Mouse (Mus musculus) CH12.LX (cell line): ENCODE results near the gene Btbd17. TPM values are rescaled to one million over a fixed set of nuclear protein-coding genes. Genes with fewer than 3 reads are reported as not detected.

Experiments
- DNase-seq: peaks from one replicate; pipeline ENCODE4 v3.0.0-alpha.2; 2013; ENCODE audit errors: extremely low read depth
- H3K27ac ChIP-seq: 2 replicates; pipeline ENCODE4 v1.5.1; 2012; ENCODE audit warnings: low read depth, mild to moderate bottlenecking, control low read depth, moderate library complexity; ENCODE audit not compliant: insufficient read depth
- H3K27me3 ChIP-seq: replicated peaks from 2 replicates; pipeline ENCODE3; 2012; ENCODE audit warnings: inconsistent platforms
- H3K36me3 ChIP-seq, 2 experiments: replicated peaks in 1 of 2; 2 replicates each; pipeline versions ENCODE3 to v1.6.1; 2012; ENCODE audit warnings: inconsistent platforms in 1 of 2, low read length in 1 of 2, mild to moderate bottlenecking in 1 of 2, mixed read lengths in 1 of 2, moderate library complexity in 1 of 2; ENCODE audit not compliant: control insufficient read depth in 1 of 2, insufficient read depth in 1 of 2
- H3K4me1 ChIP-seq, 2 experiments: 2 replicates each; pipeline ENCODE4 v1.6.1; 2012; ENCODE audit warnings: inconsistent platforms in 1 of 2, moderate library complexity in 1 of 2; ENCODE audit not compliant: insufficient read depth in 2 of 2, control insufficient read depth in 1 of 2
- H3K4me2 ChIP-seq: 2 replicates; pipeline ENCODE4 v1.6.1; 2012; ENCODE audit warnings: low read depth, mild to moderate bottlenecking, control low read depth; ENCODE audit not compliant: poor library complexity, insufficient read depth, severe bottlenecking
- H3K4me3 ChIP-seq, 3 experiments: fragments of 150-350 bp in 1 of 3; sonication (generic) in 1 of 3; replicated peaks in 1 of 3; 2 replicates each; pipeline versions ENCODE3 to v1.5.1; 2011 to 2012; ENCODE audit warnings: low read depth in 2 of 3, low read length in 2 of 3, mild to moderate bottlenecking in 2 of 3, moderate library complexity in 2 of 3, control low read depth in 1 of 3, improper control_type of control experiment in 1 of 3, inconsistent platforms in 1 of 3, mixed read lengths in 1 of 3; ENCODE audit not compliant: poor library complexity in 1 of 3
- H3K79me2 ChIP-seq: replicated peaks from 2 replicates; pipeline ENCODE4 v1.6.1; 2012; ENCODE audit warnings: mild to moderate bottlenecking, moderate library complexity; ENCODE audit not compliant: control insufficient read depth, poor library complexity, insufficient read depth, severe bottlenecking; ENCODE audit errors: extremely low read depth
- H3K9ac ChIP-seq: 2 replicates; pipeline ENCODE4 v1.6.1; 2012; ENCODE audit warnings: low read depth, mild to moderate bottlenecking, control low read depth, moderate library complexity; ENCODE audit not compliant: insufficient read depth
- H3K9me3 ChIP-seq: replicated peaks from 2 replicates; pipeline ENCODE3; 2012; ENCODE audit warnings: low read length, inconsistent platforms, mixed read lengths
- BHLHE40 ChIP-seq: IDR thresholded peaks from 2 replicates; pipeline ENCODE4 v1.6.1; 2011; ENCODE audit warnings: mild to moderate bottlenecking, low read depth, low read length, improper control_type of control experiment
- CHD1 ChIP-seq: IDR thresholded peaks from 2 replicates; pipeline ENCODE4 v1.6.1; 2012; ENCODE audit warnings: low read depth, low read length, improper control_type of control experiment, inconsistent platforms
- CHD2 ChIP-seq: IDR thresholded peaks from 2 replicates; pipeline ENCODE4 v1.6.1; 2011; ENCODE audit warnings: low read length, improper control_type of control experiment
- CTCF ChIP-seq, 2 experiments: IDR thresholded peaks in 1 of 2; conservative IDR thresholded peaks in 1 of 2; 2 replicates each; pipeline ENCODE4 v1.5.1; 2011 to 2012; ENCODE audit warnings: low read depth in 2 of 2, low read length in 2 of 2, improper control_type of control experiment in 1 of 2, inconsistent platforms in 1 of 2, mild to moderate bottlenecking in 1 of 2, moderate library complexity in 1 of 2
- E2F4 ChIP-seq: IDR thresholded peaks from 2 replicates; pipeline ENCODE4 v1.6.1; 2011; ENCODE audit warnings: low read depth, low read length, improper control_type of control experiment; ENCODE audit not compliant: insufficient replicate concordance
- ETS1 ChIP-seq: conservative IDR thresholded peaks from 2 replicates; pipeline ENCODE4 v1.6.1; 2012; ENCODE audit warnings: low read depth, mild to moderate bottlenecking, inconsistent platforms, low read length, improper control_type of control experiment, moderate library complexity
- GABPA ChIP-seq: IDR thresholded peaks from 2 replicates; pipeline ENCODE4 v1.6.1; 2012; ENCODE audit warnings: low read depth, low read length, improper control_type of control experiment, inconsistent platforms; ENCODE audit not compliant: insufficient replicate concordance
- HCFC1 ChIP-seq: IDR thresholded peaks from 2 replicates; pipeline ENCODE4 v1.6.1; 2012; ENCODE audit warnings: low read depth, mild to moderate bottlenecking, inconsistent platforms, low read length, improper control_type of control experiment
- JUN ChIP-seq: IDR thresholded peaks from 2 replicates; pipeline ENCODE4 v1.6.1; 2011; ENCODE audit warnings: low read depth, mild to moderate bottlenecking, low read length, improper control_type of control experiment, moderate library complexity; ENCODE audit not compliant: insufficient read depth
- KAT2A ChIP-seq: IDR thresholded peaks from 2 replicates; pipeline ENCODE4 v1.6.1; 2012; ENCODE audit warnings: low read length, improper control_type of control experiment, inconsistent platforms; ENCODE audit not compliant: insufficient replicate concordance
- MAX ChIP-seq: IDR thresholded peaks from 2 replicates; pipeline ENCODE4 v1.6.1; 2011; ENCODE audit warnings: low read length, improper control_type of control experiment
- MAZ ChIP-seq: IDR thresholded peaks from 2 replicates; pipeline ENCODE4 v1.6.1; 2012; ENCODE audit warnings: low read depth, mild to moderate bottlenecking, inconsistent platforms, low read length, improper control_type of control experiment, moderate library complexity
- MXI1 ChIP-seq: IDR thresholded peaks from 2 replicates; pipeline ENCODE4 v1.6.1; 2011; ENCODE audit warnings: mild to moderate bottlenecking, low read depth, low read length, improper control_type of control experiment
- NELFE ChIP-seq: IDR thresholded peaks from 2 replicates; pipeline ENCODE4 v1.6.1; 2011; ENCODE audit warnings: low read depth, low read length, improper control_type of control experiment
- NRF1 ChIP-seq: IDR thresholded peaks from 2 replicates; pipeline ENCODE4 v1.6.1; 2014; ENCODE audit warnings: low read depth, mild to moderate bottlenecking, inconsistent platforms, low read length, improper control_type of control experiment, moderate library complexity
- PAX5 ChIP-seq: IDR thresholded peaks from 2 replicates; pipeline ENCODE4 v1.6.1; 2012; ENCODE audit warnings: low read length, inconsistent platforms, mixed read lengths
- POLR2A ChIP-seq: IDR thresholded peaks from 2 replicates; pipeline ENCODE4 v1.6.1; 2011; ENCODE audit warnings: low read depth, mild to moderate bottlenecking, improper control_type of control experiment, low read length
- RAD21 ChIP-seq: IDR thresholded peaks from 2 replicates; pipeline ENCODE4 v1.6.1; 2011; ENCODE audit warnings: low read depth, mild to moderate bottlenecking, low read length, improper control_type of control experiment, moderate library complexity
- TBP ChIP-seq: conservative IDR thresholded peaks from 2 replicates; pipeline ENCODE4 v1.6.1; 2011; ENCODE audit warnings: low read depth, low read length, improper control_type of control experiment
- TCF12 ChIP-seq: IDR thresholded peaks from 2 replicates; pipeline ENCODE4 v1.6.1; 2014; ENCODE audit warnings: low read depth, mild to moderate bottlenecking, inconsistent platforms, low read length, improper control_type of control experiment
- UBTF ChIP-seq: IDR thresholded peaks from 2 replicates; pipeline ENCODE4 v1.6.1; 2012; ENCODE audit warnings: low read depth, mild to moderate bottlenecking, inconsistent platforms, low read length, improper control_type of control experiment, moderate library complexity
- USF1 ChIP-seq: IDR thresholded peaks from 2 replicates; pipeline ENCODE4 v1.6.1; 2014; ENCODE audit warnings: low read depth, mild to moderate bottlenecking, inconsistent platforms, low read length, improper control_type of control experiment
- USF2 ChIP-seq: conservative IDR thresholded peaks from 2 replicates; pipeline ENCODE4 v1.6.1; 2011; ENCODE audit warnings: low read depth, low read length, improper control_type of control experiment
- ZC3H11A ChIP-seq: IDR thresholded peaks from 2 replicates; pipeline ENCODE4 v1.6.1; 2012; ENCODE audit warnings: low read depth, mild to moderate bottlenecking, inconsistent platforms, low read length, improper control_type of control experiment
- ZNF384 ChIP-seq: IDR thresholded peaks from 2 replicates; pipeline ENCODE4 v1.6.1; 2012; ENCODE audit warnings: low read depth, low read length, improper control_type of control experiment, inconsistent platforms
- dilution Hi-C: fragments of 300-500 bp; cut with MboI; formaldehyde crosslinking; loops from 2 replicates; pipeline ENCODE4 v1.14.3; 2020; ENCODE audit warnings: low sequenced_read_pairs; ENCODE audit not compliant: extremely low pct_unique_long_range_greater_than_20kb, extremely low pct_ligation_motif_present
- in situ Hi-C: fragments of 300-500 bp; cut with MboI; formaldehyde crosslinking; loops from 3 replicates; pipeline ENCODE4 v1.14.3; 2019; ENCODE audit warnings: low sequenced_read_pairs, low pct_ligation_motif_present, low pct_unique_long_range_greater_than_20kb, mixed read lengths
- polyA plus RNA-seq: library from polyadenylated mRNA; unstranded; fragments of >175 nt; gene quantifications from 2 replicates; pipeline ENCODE4 v1.2.1, GENCODE M21; 2012; ENCODE audit warnings: low read depth; ENCODE audit not compliant: insufficient read length
- total RNA-seq, 2 experiments: library from RNA; depleted of rRNA; stranded (reverse); fragments of 300-350 nt in 1 of 2; fragments of >200 nt in 1 of 2; gene quantifications; 2 replicates each; pipeline ENCODE4 v1.2.3; 2012 to 2014

Gene Btbd17
- total and polyA plus RNA-seq, 3 experiments, result not detected

GRCm38 (mm10) chr11:114785892-114786291 lies 9.9 kb downstream of the Btbd17 start:
- in situ Hi-C loops, result no loop called here
- TF ChIP-seq CTCF (conservative IDR thresholded peaks at IDR 0.05 in 1 of 2, IDR thresholded peaks at IDR 0.05 in 1 of 2; ENCODE audit: low read depth in 2 of 2, low read length in 2 of 2) (no peak), BHLHE40 (no peak), ZNF384 (no peak), RAD21 (no peak), UBTF (no peak), USF1 (no peak), CHD1 (no peak), KAT2A (no peak), USF2 (no peak), E2F4 (no peak), MAZ (no peak), TBP (no peak), POLR2A (no peak), JUN (no peak), PAX5 (no peak), CHD2 (no peak), TCF12 (no peak), MXI1 (no peak)
- TF ChIP-seq, all 38 proteins: peak for 0
- H3K9me3 ChIP-seq, result peaks cover 4% of the 10 kb centered on the region
- H3K79me2 ChIP-seq, result no peaks in the 10 kb centered on the region
- H3K36me3 ChIP-seq, result no peaks in the 10 kb centered on the region
- H3K27ac ChIP-seq, result no peak overlapping the region
- H3K9ac ChIP-seq, result no peak overlapping the region
- H3K4me3 ChIP-seq, result no peak overlapping the region
- H3K27me3 ChIP-seq, result peaks cover 33% of the 10 kb centered on the region
- no peak overlapping the region for H3K4me2 ChIP-seq
- H3K4me1 ChIP-seq, result peaks cover 4 to 14% of the 10 kb centered on the region in 2 experiments; a peak in 3 of 4 replicates
- DNase-seq, result no peak
- dilution Hi-C loops, result no loop called here

DNA sequence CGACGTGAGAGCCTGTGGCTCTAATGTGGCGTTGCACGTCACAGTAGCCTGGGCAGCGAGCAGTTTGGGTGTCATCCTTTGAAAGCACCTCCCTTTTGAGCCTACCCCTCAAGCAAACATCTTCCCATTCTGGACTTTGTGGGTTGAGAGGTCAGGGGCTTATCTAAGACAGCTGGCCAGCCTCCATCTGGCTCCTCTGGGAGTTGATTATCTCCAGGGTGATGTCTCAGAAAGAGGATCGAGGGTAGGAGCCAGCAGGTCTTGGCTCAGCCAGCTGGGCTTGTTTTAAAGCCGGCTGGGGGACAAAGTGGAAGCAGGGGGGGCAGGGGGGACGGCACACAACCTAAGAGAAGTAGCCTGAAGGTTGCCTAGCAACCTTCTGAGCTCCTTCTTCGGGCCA lies 15.7 kb downstream of the Btbd17 start:
- dilution Hi-C loops (no loop called here), in situ Hi-C loops (no loop called here)
- Histone ChIP-seq H3K9ac (no peak overlapping the region), H3K36me3 (no peaks in the 10 kb centered on the region)
- DNase-seq, result no peak
- TF ChIP-seq MAX (no peak), PAX5 (no peak), ZC3H11A (no peak), ETS1 (no peak), CHD2 (no peak), GABPA (no peak), HCFC1 (no peak), MAZ (no peak), NRF1 (no peak), NELFE (no peak), USF2 (no peak)
- TF ChIP-seq, all 38 proteins: peak for 0
- Histone ChIP-seq H3K27ac (no peak overlapping the region), H3K79me2 (no peaks in the 10 kb centered on the region), H3K9me3 (no peaks in the 10 kb centered on the region), H3K4me1 (no peaks in the 10 kb centered on the region), H3K4me3 (no peak overlapping the region), H3K4me2 (no peak overlapping the region), H3K27me3 (peaks cover 84% of the 10 kb centered on the region)
